11 mouse cellular contexts compared by ENCODE assay signal in genomic region chr7:19543584-19543983, GRCm38 (mm10). TPM values are rescaled to one million over a fixed set of nuclear protein-coding genes. Genes with fewer than 3 reads are reported as not detected.
DNase-seq lines count a peak whose midpoint lies in the region; ATAC-seq and TF ChIP-seq lines count a peak whose summit lies in the region.
"Had no signal": no experiment of that assay in that cellular context is flagged by ENCODE, and none has a peak within 500 bp of the region (broad histone marks: within the 10 kb centered on the region; RNA-seq: fewer than 3 reads in every experiment).

No protein-coding gene starts in this region.

- peak; percentile 11 for DNase-seq in forebrain, postnatal 0 days
- no peak for DNase-seq in forebrain, embryonic 11.5 days (ENCODE audit: low spot score)
- no peak for DNase-seq in liver, postnatal 0 days
- no peak for DNase-seq in liver
- peak; percentile 57 to 65 for DNase-seq in thymus, postnatal 10 days (ENCODE audit: low spot score in 2 of 2)
- no peak for DNase-seq in urinary bladder, postnatal 14 days (ENCODE audit: low spot score)
- DNase-seq in cerebellum, adult 9-11 months: no peak
- DNase-seq: adrenal gland, postnatal 14 days; heart, adult 18-20 months had no signal

- H3K4me1 ChIP-seq in forebrain, postnatal 0 days (ENCODE audit: insufficient read depth): 0 out of 2 replicates have a peak, but pooled peaks cover 3% of the 10 kb centered on the region
- peaks cover 8% of the 10 kb centered on the region; the same call in 1 of the 2 replicates for H3K4me1 ChIP-seq in forebrain, embryonic 11.5 days (replicated peaks; ENCODE audit: control insufficient read depth, insufficient read depth, low read length)
- H3K4me1 ChIP-seq in liver, postnatal 0 days (ENCODE audit: insufficient read depth): peaks cover 35% of the 10 kb centered on the region

- TF ChIP-seq EP300 in liver, postnatal 0 days (IDR thresholded peaks at IDR 0.05; ENCODE audit: low read depth): no peak

- TF ChIP-seq CTCF in forebrain, postnatal 0 days (IDR thresholded peaks at IDR 0.05; ENCODE audit: low read depth): peak; percentile 60
- peak; percentile 62 for TF ChIP-seq CTCF in liver, postnatal 0 days (IDR thresholded peaks at IDR 0.05; ENCODE audit: low read depth)

- H3K4me3 ChIP-seq in forebrain, postnatal 0 days (ENCODE audit: low read depth, low read length): no peak overlapping the region
- H3K4me3 ChIP-seq in forebrain, embryonic 11.5 days (ENCODE audit: low read depth, low read length): no peak overlapping the region
- H3K4me3 ChIP-seq in liver, postnatal 0 days (ENCODE audit: low read depth, low read length): no peak overlapping the region
- H3K4me3 ChIP-seq: erythroblast, embryonic 14.5 days had no signal

- ATAC-seq in forebrain, postnatal 0 days: no peak
- no peak for ATAC-seq in forebrain, embryonic 11.5 days (replicated peaks; ENCODE audit: low FRiP score)
- ATAC-seq in liver, postnatal 0 days: no peak
- ATAC-seq in granulocyte monocyte progenitor cell, adult 5-6 weeks (replicated peaks; ENCODE audit: poor library complexity, severe bottlenecking): peak; percentile 80

- H3K27me3 ChIP-seq in forebrain, postnatal 0 days (ENCODE audit: insufficient read depth, low read length): no peaks in the 10 kb centered on the region
- H3K27me3 ChIP-seq in forebrain, embryonic 11.5 days (ENCODE audit: control insufficient read depth, insufficient read depth, low read length): no peaks in the 10 kb centered on the region
- no peaks in the 10 kb centered on the region for H3K27me3 ChIP-seq in liver, postnatal 0 days (ENCODE audit: insufficient read depth, low read length)

- 56% methylated on average over 6 of the region's 6 CpGs for WGBS in forebrain, postnatal 0 days
- WGBS in forebrain, embryonic 11.5 days: 59% methylated on average over 6 of the region's 6 CpGs
- WGBS in liver, postnatal 0 days (ENCODE audit: insufficient replicate concordance): 45% methylated on average over 6 of the region's 6 CpGs

- no peak overlapping the region for H3K9ac ChIP-seq in forebrain, postnatal 0 days
- no peak overlapping the region for H3K9ac ChIP-seq in forebrain, embryonic 11.5 days (ENCODE audit: low read length)
- no peak overlapping the region for H3K9ac ChIP-seq in liver, postnatal 0 days (replicated peaks)

- H3K4me2 ChIP-seq in forebrain, postnatal 0 days (ENCODE audit: low read depth): no peak overlapping the region
- no peak overlapping the region for H3K4me2 ChIP-seq in forebrain, embryonic 11.5 days (ENCODE audit: low read depth, low read length, severe bottlenecking)
- H3K4me2 ChIP-seq in liver, postnatal 0 days (ENCODE audit: low read depth, low read length): no peak overlapping the region

- no peaks in the 10 kb centered on the region for H3K36me3 ChIP-seq in forebrain, postnatal 0 days (ENCODE audit: insufficient read depth)
- no peaks in the 10 kb centered on the region for H3K36me3 ChIP-seq in forebrain, embryonic 11.5 days (ENCODE audit: control insufficient read depth, insufficient read depth, low read length)
- H3K36me3 ChIP-seq in liver, postnatal 0 days (replicated peaks; ENCODE audit: insufficient read depth, low read length): no peaks in the 10 kb centered on the region; the same call in 1 of the 2 replicates

- H3K9me3 ChIP-seq in forebrain, postnatal 0 days (ENCODE audit: low read length): no peaks in the 10 kb centered on the region
- H3K9me3 ChIP-seq in forebrain, embryonic 11.5 days (ENCODE audit: control insufficient read depth, low read length): no peaks in the 10 kb centered on the region
- H3K9me3 ChIP-seq in liver, postnatal 0 days (ENCODE audit: low read length): no peaks in the 10 kb centered on the region

- H3K27ac ChIP-seq in forebrain, postnatal 0 days (ENCODE audit: low read depth, low read length): no peak overlapping the region
- H3K27ac ChIP-seq in forebrain, embryonic 11.5 days (ENCODE audit: low read depth, low read length): no peak overlapping the region
- no peak overlapping the region for H3K27ac ChIP-seq in liver, postnatal 0 days (ENCODE audit: low read depth)

RNA-seq across cellular contexts. Expression of gene Ppp1r37, which starts 19.3 kb away (rescaled TPM):
- 86.4 and 87.8 TPM in 2 replicates for total RNA-seq in forebrain, postnatal 0 days (2014; rRNA removed)
- polyA plus RNA-seq in forebrain, postnatal 0 days (2015; fragmentation: Nextera tagmentation; extraction: Ambion mirVana): 23.4 and 27.2 TPM in 2 replicates
- polyA plus RNA-seq in forebrain, embryonic 11.5 days (2014; fragmentation: Nextera tagmentation; extraction: Ambion mirVana): 5.1 and 7.8 TPM in 2 replicates
- polyA plus RNA-seq in liver, postnatal 0 days (2015; fragmentation: Nextera tagmentation; extraction: Ambion mirVana): 8.1 and 8.3 TPM in 2 replicates
- 29.7 and 32.3 TPM in 2 replicates for total RNA-seq in granulocyte monocyte progenitor cell, adult 5-6 weeks (2014; fragmentation: Nextera tagmentation)
- total RNA-seq in granulocyte monocyte progenitor cell, adult 5-6 weeks (2017): 11.9 and 17.8 TPM in 2 replicates

RNA-seq across cellular contexts. Expression of gene Nkpd1, which starts 25.9 kb away (rescaled TPM):
- 2.0 and 3.4 TPM in 2 replicates for total RNA-seq in forebrain, postnatal 0 days (2014; rRNA removed)
- 1.1 and 2.3 TPM in 2 replicates for polyA plus RNA-seq in forebrain, postnatal 0 days (2015; fragmentation: Nextera tagmentation; extraction: Ambion mirVana)
- 0.11 TPM in 1 of 2 replicates, not detected in the other for polyA plus RNA-seq in forebrain, embryonic 11.5 days (2014; fragmentation: Nextera tagmentation; extraction: Ambion mirVana)
- not detected in 2 replicates for polyA plus RNA-seq in liver, postnatal 0 days (2015; fragmentation: Nextera tagmentation; extraction: Ambion mirVana)
- total RNA-seq in granulocyte monocyte progenitor cell, adult 5-6 weeks (2014; fragmentation: Nextera tagmentation): not detected in 2 replicates
- not detected in 2 replicates for total RNA-seq in granulocyte monocyte progenitor cell, adult 5-6 weeks (2017)

RNA-seq across cellular contexts. Expression of gene Zfp296, which starts 33.5 kb away (rescaled TPM):
- 0.31 and 1.2 TPM in 2 replicates for total RNA-seq in forebrain, postnatal 0 days (2014; rRNA removed)
- 0.09 and 0.16 TPM in 2 replicates for polyA plus RNA-seq in forebrain, postnatal 0 days (2015; fragmentation: Nextera tagmentation; extraction: Ambion mirVana)
- 0.40 and 0.47 TPM in 2 replicates for polyA plus RNA-seq in forebrain, embryonic 11.5 days (2014; fragmentation: Nextera tagmentation; extraction: Ambion mirVana)
- 0.89 and 1.2 TPM in 2 replicates for polyA plus RNA-seq in liver, postnatal 0 days (2015; fragmentation: Nextera tagmentation; extraction: Ambion mirVana)
- total RNA-seq in granulocyte monocyte progenitor cell, adult 5-6 weeks (2014; fragmentation: Nextera tagmentation): 3.9 and 7.0 TPM in 2 replicates
- total RNA-seq in granulocyte monocyte progenitor cell, adult 5-6 weeks (2017): 3.8 and 3.9 TPM in 2 replicates

RNA-seq across cellular contexts. Expression of gene Gemin7, which starts 33.8 kb away (rescaled TPM):
- total RNA-seq in forebrain, postnatal 0 days (2014; rRNA removed): 38.2 and 56.4 TPM in 2 replicates
- 145 and 148 TPM in 2 replicates for polyA plus RNA-seq in forebrain, postnatal 0 days (2015; fragmentation: Nextera tagmentation; extraction: Ambion mirVana)
- polyA plus RNA-seq in forebrain, embryonic 11.5 days (2014; fragmentation: Nextera tagmentation; extraction: Ambion mirVana): 151 and 156 TPM in 2 replicates
- 61.7 and 66.9 TPM in 2 replicates for polyA plus RNA-seq in liver, postnatal 0 days (2015; fragmentation: Nextera tagmentation; extraction: Ambion mirVana)
- 66.1 and 70.9 TPM in 2 replicates for total RNA-seq in granulocyte monocyte progenitor cell, adult 5-6 weeks (2014; fragmentation: Nextera tagmentation)
- 37.8 and 44.3 TPM in 2 replicates for total RNA-seq in granulocyte monocyte progenitor cell, adult 5-6 weeks (2017)

RNA-seq across cellular contexts. Expression of gene Trappc6a, which starts 35.4 kb away (rescaled TPM):
- 28.5 and 28.8 TPM in 2 replicates for total RNA-seq in forebrain, postnatal 0 days (2014; rRNA removed)
- polyA plus RNA-seq in forebrain, postnatal 0 days (2015; fragmentation: Nextera tagmentation; extraction: Ambion mirVana): 38.7 and 38.8 TPM in 2 replicates
- 43.7 and 54.1 TPM in 2 replicates for polyA plus RNA-seq in forebrain, embryonic 11.5 days (2014; fragmentation: Nextera tagmentation; extraction: Ambion mirVana)
- polyA plus RNA-seq in liver, postnatal 0 days (2015; fragmentation: Nextera tagmentation; extraction: Ambion mirVana): 51.6 and 52.5 TPM in 2 replicates
- 75.3 and 83.4 TPM in 2 replicates for total RNA-seq in granulocyte monocyte progenitor cell, adult 5-6 weeks (2014; fragmentation: Nextera tagmentation)
- total RNA-seq in granulocyte monocyte progenitor cell, adult 5-6 weeks (2017): 28.2 and 30.6 TPM in 2 replicates

Comparison
In these comparisons a context has a peak if more than half of its experiments do, and no peak if none do; other contexts are left out.
1. DNase-seq: peak in forebrain, postnatal 0 days (single experiment) and thymus, postnatal 10 days (2 of 2); none in forebrain, embryonic 11.5 days (single experiment), liver, postnatal 0 days (single experiment), liver (single experiment), urinary bladder, postnatal 14 days (single experiment) and cerebellum, adult 9-11 months (single experiment).